Mouse (Mus musculus): ENCODE measurements around the gene Tmed8.

DNA sequence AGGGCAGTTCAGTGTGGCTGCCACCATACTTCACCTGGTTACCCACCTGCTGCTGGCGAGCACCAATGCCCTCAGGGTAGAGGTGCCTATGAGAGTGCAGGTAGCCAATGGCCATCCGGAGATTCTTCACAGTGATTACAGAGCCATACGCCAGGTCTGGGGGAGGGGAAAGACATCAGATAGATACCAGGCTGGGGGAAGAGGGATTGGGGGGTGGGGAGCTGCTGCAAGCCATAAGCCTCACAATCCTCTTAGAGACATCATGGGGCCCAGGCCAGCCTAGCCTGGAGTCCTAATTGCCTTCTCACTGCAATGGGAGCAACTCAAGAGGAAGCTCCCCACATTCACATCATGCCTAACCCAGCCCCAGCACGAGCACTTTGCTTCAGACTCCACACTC, 73.0 kb downstream of the Tmed8 start:
- TF ChIP-seq CTCF (IDR thresholded peaks at IDR 0.05; ENCODE audit: control insufficient read depth, insufficient read depth, insufficient replicate concordance, low read depth, low read length) (no peak), POLR2A (IDR thresholded peaks at IDR 0.05; ENCODE audit: control insufficient read depth, low read depth, low read length) (no peak)
